Mouse (Mus musculus) cerebellum, adult 2 months (tissue): ENCODE results near the gene Spsb1.

Experiments used
- CTCF ChIP-seq: fragments of 200-500 bp; IDR thresholded peaks from 2 replicates; pipeline ENCODE4 v1.5.1; 2011; ENCODE audit warnings: low read depth, mild to moderate bottlenecking, control low read depth, low read length, moderate library complexity, borderline replicate concordance; ENCODE audit not compliant: insufficient read depth
- POLR2A ChIP-seq: fragments of 200-500 bp; IDR thresholded peaks from 2 replicates; pipeline ENCODE4 v1.6.1; 2011; ENCODE audit warnings: low read length, control low read depth, borderline replicate concordance; ENCODE audit not compliant: insufficient read depth

DNA sequence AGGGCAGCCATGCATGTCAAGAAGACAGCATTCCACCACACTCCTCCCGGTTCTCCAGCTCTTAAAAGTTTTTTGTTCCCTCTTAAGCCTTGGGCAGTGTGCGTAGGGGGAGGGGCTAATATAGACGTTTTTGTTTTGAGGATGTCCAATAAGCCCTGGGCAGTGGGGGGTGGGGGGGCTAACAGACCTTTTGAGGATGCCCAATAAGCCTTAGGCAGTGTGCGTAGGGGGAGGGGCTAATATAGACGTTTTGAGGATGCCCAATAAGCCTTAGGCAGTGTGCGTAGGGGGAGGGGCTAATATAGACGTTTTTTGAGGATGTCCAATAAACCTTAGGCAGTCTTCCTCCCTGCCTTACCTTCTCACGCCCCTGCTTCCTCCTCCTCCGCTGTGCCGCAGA lies 5.0 kb upstream of the Spsb1 start:
- no peak for TF ChIP-seq POLR2A
- no peak for TF ChIP-seq CTCF
